Mouse (Mus musculus) bone marrow macrophage, adult 2 months (primary cell): ENCODE results near the gene Cyb561d2. TPM values are rescaled to one million over a fixed set of nuclear protein-coding genes. Genes with fewer than 3 reads are reported as not detected.

ENCODE experiments used
- H3K27ac ChIP-seq: 2 replicates; pipeline ENCODE4 v1.5.1; 2012; ENCODE audit warnings: low read depth, low read length; ENCODE audit not compliant: insufficient read depth
- H3K4me1 ChIP-seq: 2 replicates; pipeline ENCODE4 v1.6.1; 2012; ENCODE audit warnings: low read length; ENCODE audit not compliant: control insufficient read depth, insufficient read depth
- H3K4me3 ChIP-seq: 2 replicates; pipeline ENCODE4 v1.5.1; 2012; ENCODE audit warnings: mild to moderate bottlenecking, low read length, moderate library complexity; ENCODE audit not compliant: insufficient read depth
- CTCF ChIP-seq: IDR thresholded peaks from 2 replicates; pipeline ENCODE4 v1.5.1; 2012; ENCODE audit warnings: low read depth, mild to moderate bottlenecking, low read length, moderate library complexity
- POLR2A ChIP-seq: IDR thresholded peaks from 2 replicates; pipeline ENCODE4 v1.6.1; 2012; ENCODE audit warnings: mild to moderate bottlenecking, low read depth, low read length, borderline replicate concordance
- polyA plus RNA-seq: library from polyadenylated mRNA; stranded (reverse); fragments of >200 nt; gene quantifications from 2 replicates; pipeline ENCODE4 v1.2.4, GENCODE M21; 2012; ENCODE audit not compliant: missing spikeins, insufficient read depth, insufficient read length

The Cyb561d2 gene
- 18.9 and 30.6 TPM in 2 replicates for polyA plus RNA-seq

DNA sequence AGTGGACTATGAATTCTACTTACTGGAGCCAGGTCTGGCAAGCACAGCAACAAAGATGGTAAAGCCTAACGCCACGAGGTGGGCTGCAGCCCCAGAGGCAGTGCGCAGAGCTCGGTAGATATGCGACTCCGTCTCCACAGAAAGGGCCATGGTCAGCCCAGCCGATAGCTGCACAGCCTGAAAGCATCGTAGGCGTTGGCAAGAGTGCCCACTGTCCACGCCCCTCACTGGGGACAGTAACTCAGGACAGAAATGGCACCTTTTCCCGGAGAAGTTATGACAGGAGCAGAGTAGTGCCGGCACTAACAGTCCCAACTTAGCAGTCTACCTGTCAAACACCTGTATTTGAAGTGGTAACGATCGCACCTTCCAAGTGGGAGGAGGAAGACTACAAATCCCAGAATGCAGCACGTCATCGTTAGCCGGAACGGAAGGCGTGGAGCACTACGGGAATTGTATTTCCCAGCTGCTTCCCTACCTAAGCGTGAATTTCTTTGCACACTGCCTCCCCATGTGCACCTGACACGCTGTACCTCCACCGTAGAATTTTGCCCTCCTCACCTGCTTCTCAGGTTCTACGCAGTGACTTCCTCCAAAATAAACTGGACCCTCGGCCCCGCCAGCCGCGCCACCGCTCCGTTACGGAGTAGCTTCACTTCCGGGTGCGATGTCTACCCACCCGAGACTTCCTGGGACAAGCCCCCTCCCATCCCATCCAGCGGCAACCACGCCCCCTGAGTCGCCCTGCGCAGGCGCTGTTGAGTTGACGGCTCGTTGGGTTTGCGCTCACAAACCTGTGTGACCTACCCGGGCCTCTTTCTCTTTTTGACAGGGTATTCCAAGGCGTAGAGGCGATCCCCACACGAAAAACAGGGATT is at the start of gene Cyb561d2, which contains the start of gene Nprl2:
Gene Cyb561d2 (minus strand): TSS at position 720 of the 878 bp plus-strand sequence.
Gene Nprl2 (plus strand): TSS at position 753 of the 878 bp plus-strand sequence.
- Histone ChIP-seq H3K4me1 (peaks cover 11% of the 10 kb centered on the region), H3K27ac (peak within 1 kb of the TSS; percentile 32), H3K4me3 (peak within 1 kb of the TSS; percentile 67)
- TF ChIP-seq POLR2A (peak; percentile 80), CTCF (no peak)

DNA sequence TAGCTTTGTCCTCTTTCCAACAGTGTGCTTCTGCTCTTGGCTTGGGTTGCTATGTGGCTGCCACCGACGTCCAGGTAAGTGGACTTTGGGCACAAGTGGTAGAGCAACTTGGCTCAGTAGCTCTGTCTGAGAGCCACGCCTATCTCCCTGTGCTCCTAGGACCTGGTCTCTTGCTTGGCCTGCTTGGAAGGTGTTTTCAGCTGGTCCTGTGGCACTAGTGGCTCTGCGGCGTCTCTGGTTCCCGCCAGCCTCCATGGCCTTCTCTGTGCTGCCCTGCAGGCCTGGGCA is 48.7 kb upstream of the Cyb561d2 start:
- no peak for TF ChIP-seq CTCF
- TF ChIP-seq POLR2A = no peak
- H3K27ac ChIP-seq = no peak overlapping the region
- H3K4me3 ChIP-seq = no peak overlapping the region
- H3K4me1 ChIP-seq = peaks cover 14% of the 10 kb centered on the region

DNA sequence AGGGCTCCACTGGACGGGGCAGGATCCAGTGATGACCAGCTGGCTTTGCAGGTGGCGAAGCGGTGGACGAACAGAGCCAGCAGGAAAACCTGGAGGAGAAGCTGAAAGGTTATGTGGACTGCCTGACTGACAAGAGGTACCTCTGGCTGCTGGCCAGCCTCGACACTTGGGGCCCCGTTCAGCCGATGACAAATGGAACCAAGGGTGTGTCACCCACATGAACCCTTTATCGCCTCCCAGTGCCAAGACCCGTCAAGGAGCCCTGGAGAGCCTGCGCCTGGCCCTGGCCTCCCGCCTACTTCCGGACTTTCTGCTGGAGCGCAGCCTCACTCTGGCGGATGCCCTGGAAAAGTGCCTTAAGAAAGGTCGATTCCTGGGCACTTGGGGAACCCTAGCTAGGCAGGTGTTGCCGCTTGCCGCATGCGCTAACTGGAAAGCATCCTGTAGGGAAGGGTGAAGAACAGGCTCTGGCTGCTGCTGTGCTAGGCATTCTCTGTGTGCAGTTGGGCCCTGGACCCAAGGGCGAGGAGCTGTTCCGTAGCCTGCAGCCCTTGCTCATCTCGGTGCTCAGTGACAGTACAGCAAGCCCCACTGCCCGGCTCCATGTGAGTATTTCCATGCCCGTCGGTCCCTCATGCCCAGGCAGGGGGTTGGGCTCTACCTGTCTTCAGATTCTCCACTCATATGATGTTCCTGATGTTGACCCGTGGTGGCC is 48.2 kb upstream of the Cyb561d2 start:
- peaks cover 14% of the 10 kb centered on the region for H3K4me1 ChIP-seq

DNA sequence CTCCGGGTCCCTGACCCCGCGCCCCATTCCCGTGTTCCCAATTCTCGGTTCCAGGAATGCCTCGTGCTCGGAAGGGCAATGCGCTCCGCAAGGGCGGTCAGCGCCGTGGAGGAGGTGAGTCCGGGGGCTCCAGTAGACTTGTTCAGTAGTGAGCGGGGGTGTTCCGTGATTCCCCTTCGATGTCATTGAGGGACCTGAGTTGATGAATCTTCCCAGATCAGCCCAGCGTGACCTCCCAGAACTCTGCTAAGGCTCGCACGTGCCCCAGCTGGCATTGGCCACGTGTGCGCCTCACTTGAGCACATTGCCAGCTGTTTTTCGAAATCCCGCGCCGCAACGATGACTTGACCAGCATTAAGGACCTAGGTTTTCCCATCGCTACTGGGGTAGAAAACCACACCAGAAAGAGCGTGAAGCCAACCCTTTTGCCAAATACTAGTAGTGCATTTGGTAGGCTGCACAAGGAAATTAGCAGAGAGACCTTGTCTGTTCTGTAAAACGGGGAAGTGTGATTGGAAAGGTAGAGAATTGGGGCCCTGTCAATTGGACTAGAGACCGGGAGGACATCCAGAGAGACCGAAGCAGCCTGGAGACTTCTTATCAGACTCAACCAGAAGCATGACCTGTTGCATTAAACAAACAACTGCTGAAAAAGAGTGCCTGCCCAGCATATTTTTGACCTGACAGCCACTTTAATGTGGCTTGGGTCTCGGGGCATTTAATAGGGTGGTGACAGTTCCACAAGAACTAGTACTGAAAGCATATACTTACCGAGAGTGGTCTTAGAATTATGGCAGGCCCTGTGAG is 46.0 kb upstream of the Cyb561d2 start:
- H3K27ac ChIP-seq = peak overlapping the region; percentile 54
- H3K4me3 ChIP-seq = peak overlapping the region; percentile 79
- TF ChIP-seq CTCF (no peak), POLR2A (no peak)
- peaks cover 14% of the 10 kb centered on the region for H3K4me1 ChIP-seq

More for the DNA sequence above, 48.2 kb upstream of the Cyb561d2 start:
- no peak overlapping the region for H3K4me3 ChIP-seq
- no peak overlapping the region for H3K27ac ChIP-seq
- TF ChIP-seq POLR2A = no peak
- TF ChIP-seq CTCF = no peak

DNA sequence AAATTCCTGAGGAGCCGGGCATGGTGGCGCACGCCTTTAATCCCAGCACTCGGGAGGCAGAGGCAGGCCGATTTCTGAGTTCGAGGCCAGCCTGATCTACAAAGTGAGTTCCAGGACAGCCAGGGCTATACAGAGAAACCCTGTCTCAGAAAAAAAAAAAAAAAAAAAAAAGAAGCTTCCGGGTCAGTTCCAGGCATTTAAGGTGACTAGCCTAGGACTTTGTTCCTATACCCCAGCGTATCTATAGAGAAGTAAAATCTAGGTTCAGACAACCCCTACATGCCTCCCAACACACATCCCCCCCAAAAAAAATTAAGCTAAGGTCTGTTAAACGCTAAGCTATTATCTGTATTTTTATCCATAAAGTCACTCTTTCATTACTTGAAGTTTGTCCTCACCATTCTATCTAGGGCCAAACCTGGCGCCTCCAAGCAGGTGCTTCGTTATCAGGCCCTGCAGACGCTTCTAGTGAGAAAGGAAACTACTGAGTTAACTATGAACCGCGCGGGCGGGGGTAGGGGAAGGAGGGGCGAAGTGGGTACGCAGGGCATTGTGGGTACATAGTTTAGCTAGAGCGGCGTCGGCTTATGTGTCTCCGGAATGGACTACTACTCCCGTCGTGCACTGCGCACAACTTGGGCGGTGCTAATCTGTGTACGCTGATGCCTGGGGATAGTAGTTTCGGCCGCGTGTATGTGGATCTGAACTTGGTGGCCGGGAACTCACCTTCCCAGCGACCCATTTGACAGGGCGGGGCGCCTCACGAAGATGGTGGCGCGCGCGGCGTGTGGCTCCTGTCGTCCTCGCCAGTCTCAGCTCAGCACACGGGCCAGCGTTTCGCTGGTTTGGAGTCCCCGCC is 45.2 kb upstream of the Cyb561d2 start, which contains the start of gene Ifrd2:
Gene Ifrd2 (plus strand): TSS at position 669 of the 859 bp plus-strand sequence.
- Histone ChIP-seq H3K4me3 (peak within 1 kb of the TSS; percentile 79), H3K27ac (peak within 1 kb of the TSS; percentile 54), H3K4me1 (peaks cover 14% of the 10 kb centered on the region)
- TF ChIP-seq CTCF (no peak), POLR2A (no peak)

DNA sequence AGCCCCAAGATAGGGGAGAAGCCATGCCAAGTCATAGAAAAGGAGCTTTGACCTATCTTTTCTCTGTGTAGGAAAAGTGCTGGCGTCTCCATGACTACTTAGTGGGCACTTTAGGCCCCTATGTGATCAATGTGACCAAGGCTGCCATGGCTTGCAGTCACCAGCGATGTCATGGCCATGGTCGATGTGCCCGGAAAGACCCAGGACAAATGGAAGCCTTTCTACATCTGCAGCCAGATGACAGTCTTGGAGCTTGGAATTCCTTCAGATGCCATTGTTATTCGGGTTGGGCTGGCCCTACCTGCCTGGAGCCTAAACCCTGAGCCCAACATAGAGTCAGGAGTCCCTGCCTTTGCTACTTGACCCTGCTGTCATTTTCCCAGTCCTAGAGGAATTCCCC is 44.5 kb upstream of the Cyb561d2 start:
- Histone ChIP-seq H3K27ac (no peak overlapping the region), H3K4me3 (peak overlapping the region; percentile 55; the same call in 1 of the 2 replicates)

DNA sequence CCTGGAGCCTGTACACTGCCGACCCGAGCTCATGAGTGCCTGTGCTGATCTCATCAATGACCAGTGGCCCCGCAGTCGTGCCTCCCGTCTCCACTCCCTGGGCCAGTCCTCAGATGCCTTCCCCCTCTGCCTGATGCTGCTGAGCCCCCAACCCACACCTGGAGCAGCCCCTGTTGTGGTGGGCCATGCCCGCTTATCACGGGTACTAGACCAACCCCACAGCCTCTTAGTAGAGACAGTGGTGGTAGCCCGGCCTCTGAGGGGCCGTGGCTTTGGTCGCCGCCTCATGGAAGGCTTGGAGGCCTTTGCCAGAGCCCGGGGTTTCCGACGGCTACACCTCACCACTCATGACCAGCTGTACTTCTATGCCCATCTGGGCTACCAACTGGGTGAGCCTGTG is 41.2 kb upstream of the Cyb561d2 start:
- no peak overlapping the region for H3K4me3 ChIP-seq
- H3K4me1 ChIP-seq = peaks cover 21% of the 10 kb centered on the region
- no peak overlapping the region for H3K27ac ChIP-seq
- TF ChIP-seq POLR2A (no peak), CTCF (no peak)

More for the DNA sequence above, 44.5 kb upstream of the Cyb561d2 start:
- no peak for TF ChIP-seq CTCF
- TF ChIP-seq POLR2A = no peak
- H3K4me1 ChIP-seq = peaks cover 17% of the 10 kb centered on the region

DNA sequence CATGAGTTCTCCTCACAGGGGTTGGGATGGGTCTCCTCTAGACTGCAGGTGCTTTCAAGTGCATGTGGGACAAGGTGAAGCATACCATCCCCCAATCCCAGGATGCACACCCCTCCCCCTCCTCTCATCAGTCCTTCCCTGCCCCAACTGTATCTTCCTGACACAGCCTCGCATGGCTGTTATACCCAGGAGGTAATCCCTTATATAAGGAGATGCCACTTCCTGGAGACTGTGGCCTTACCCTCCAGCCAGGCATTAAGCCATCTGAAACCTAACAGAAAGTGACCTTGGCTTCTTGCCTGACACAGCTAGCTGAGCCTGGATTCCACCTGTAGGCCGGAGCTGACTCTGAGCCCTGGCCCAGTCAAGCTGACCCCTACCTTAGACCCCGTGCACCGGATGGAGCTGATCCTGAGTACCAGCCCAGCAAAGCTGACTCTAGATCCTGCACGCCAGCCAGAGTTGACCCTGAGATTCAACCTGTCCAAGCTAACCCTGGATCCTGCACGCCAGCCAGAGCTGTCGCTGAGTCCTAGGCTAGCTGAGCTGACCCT is 40.6 kb upstream of the Cyb561d2 start:
- Histone ChIP-seq H3K4me1 (peaks cover 21% of the 10 kb centered on the region), H3K27ac (no peak overlapping the region), H3K4me3 (no peak overlapping the region)
- TF ChIP-seq POLR2A (no peak), CTCF (no peak)
